Mouse (Mus musculus) R1 (cell line): ENCODE measurements at regions not wholly inside any gene's neighbourhood (a gene's known extent, or its start where the extent isn't known, plus 50 kb on each side); places are given as distances from the start of the nearest gene placed in this dataset.

Experiments
- DNase-seq: peaks from one replicate; pipeline ENCODE4 v3.0.0-alpha.2; 2018; ENCODE audit warnings: low read depth, low spot score

DNA sequence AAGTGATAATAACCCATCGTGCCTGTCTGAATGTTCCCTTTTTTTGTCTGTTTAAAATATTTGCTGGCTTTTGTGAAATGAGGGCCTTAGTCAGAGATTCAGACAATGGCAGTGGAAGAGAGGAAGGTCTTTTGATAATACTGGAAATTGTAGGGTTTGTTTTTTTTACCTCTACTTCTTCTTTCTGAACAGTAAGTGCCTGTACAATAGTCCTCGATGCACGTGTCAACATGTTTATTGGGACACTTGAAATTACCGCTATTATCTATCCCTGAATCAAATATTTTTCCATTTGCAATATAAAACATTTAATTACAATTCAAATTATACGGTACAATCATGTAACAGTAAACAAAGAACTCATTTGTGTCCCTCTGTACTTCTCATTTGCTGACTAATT is 733.5 kb downstream of the Fam19a2 start:
- no peak for DNase-seq

- DNase-seq = no peak
Observed at GRCm38 (mm10) chr10:123998959-123999358, 735.2 kb downstream of the Fam19a2 start.

DNA sequence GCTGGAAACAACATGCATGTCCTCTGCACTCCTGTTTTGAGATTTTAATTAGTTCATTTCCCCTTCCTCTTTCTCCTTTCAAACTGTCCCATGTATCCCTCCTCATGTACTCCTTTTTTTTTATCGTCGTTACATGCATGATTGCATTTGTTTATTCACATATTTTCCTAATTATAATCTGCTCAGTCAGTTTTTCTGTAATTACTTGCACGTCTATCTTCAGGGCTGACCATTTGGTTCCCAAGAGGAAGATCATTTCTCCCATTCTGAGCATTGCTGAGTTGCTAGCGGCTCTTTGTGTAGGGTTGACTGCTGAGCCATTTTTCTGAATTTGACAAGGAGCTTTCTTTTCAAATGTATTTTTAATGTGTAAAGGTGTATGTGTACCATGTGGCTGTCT is 781.2 kb downstream of the Fam19a2 start:
- DNase-seq = no peak

- no peak for DNase-seq
Observed at GRCm38 (mm10) chr10:124045791-124046190, 782.0 kb downstream of the Fam19a2 start.

GRCm38 (mm10) chr10:124082756-124083155 is 819.0 kb downstream of the Fam19a2 start:
- no peak for DNase-seq

- DNase-seq = no peak
Observed at GRCm38 (mm10) chr10:124090547-124090946, 826.8 kb downstream of the Fam19a2 start.

DNA sequence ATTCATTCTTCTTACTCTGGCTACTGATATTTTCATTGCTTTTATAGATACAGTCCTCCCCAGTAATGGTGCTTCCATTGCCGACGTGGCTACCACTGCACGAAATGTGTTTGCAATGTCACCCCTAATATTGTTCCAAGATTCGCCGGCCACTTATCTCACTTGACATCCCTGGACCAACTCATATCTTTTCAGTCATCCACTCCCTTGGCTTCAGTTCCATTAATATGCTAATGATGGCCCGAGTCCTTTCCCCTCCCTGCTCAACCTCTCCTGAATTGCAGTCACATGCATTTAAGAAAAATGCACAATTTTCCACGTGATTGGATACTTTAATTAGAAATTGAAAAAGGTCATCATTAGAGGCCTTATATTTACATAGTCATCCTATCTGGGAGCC is 827.6 kb downstream of the Fam19a2 start:
- DNase-seq = no peak

- no peak for DNase-seq
Observed at GRCm38 (mm10) chr10:124119585-124119984, 855.8 kb downstream of the Fam19a2 start.

- peak; percentile 4 for DNase-seq
Observed at GRCm38 (mm10) chr10:124138456-124138855, 874.7 kb downstream of the Fam19a2 start.

- no peak for DNase-seq
Observed at GRCm38 (mm10) chr10:124142336-124142735, 878.5 kb downstream of the Fam19a2 start.

DNA sequence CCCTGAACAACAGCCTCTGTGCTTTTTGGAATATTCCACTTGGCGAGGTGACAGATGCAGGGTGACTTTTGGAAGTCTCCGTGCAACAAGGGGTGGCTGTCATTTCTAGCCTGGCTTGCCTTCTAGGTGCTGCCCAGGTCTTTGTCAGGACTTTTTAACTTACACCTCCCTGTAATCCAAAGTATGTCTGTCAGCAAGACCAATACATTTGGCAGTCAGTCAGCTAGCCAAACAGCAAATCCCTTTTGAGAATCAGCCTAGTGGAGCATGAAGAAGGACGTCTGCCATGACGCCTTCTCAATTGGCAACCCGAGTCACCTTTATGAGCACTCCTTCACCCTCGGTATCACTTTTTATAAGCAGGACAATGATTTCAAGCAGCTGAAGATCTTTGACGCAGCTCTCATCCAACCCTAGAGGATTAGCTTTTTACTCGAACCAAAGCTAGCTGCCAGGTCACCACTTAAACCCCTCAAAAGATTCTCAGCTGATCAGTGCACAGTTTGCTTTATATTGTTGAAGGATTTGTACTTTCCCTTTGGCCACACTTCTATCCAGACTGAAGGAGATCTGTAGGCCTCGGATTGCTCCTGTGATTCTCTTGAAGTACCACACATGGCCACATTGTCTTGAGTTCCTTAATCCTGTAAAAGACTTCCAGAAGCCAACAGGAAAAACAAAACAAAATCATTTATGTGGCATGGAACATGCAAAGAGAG is 883.1 kb downstream of the Fam19a2 start:
- DNase-seq = no peak

DNA sequence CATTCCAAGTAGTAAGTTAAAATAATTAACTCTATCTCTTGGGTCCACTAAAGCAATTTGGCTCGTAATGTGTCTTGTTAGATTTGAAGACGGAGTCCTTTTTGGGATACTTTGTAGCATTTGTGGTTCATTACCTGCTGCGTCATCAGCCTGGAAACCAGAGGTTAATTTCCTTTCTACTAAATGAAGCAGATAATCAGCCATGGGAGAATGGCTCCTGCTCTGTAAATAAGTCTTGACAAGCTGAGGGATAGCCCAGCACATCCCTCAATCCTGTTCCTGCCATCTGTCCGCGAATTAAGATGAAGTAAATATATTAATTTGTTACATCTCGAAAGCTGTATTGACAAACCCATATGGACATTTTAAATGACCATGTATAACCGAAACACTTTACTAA is 899.6 kb downstream of the Fam19a2 start:
- DNase-seq = no peak

DNA sequence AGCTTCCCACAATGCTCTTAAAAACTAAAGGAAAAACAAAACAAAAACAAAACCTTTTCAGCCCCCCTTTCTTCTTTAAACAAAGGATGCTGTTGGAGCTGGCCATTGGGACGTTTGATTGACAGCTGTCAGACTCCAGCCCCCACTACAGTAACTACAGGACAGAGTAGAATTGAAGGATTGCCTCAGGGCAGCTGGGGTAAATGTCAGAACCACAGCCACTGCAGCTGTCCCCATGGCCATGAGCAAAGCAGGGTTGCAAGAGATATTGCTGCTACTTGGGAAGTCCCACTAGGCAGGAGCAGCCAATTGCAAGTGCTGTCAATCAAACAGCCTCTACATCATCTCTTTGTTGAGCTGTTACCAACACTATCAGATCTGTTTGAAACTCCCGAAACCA is 911.8 kb downstream of the Fam19a2 start:
- DNase-seq = no peak

GRCm38 (mm10) chr10:124208317-124208716 is 944.5 kb downstream of the Fam19a2 start:
- no peak for DNase-seq

DNA sequence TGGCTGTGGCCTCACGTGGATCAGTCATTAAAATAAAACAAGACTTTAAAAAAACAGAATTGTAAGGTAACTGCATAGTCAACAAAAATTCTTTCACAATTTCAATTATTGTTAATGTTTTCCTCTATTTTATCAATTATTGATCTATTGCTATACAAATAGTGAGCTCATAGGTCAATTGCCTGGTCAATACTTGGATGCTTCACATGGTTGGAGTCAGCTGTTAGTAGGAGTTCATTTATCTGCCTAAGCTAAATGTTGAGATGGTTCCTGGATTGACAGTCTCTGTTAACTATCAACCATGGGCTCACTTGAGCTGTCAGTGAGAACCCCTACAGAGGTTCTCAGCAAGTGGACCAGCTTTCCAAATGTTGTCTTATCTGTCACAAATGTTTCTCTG is 955.7 kb downstream of the Fam19a2 start:
- no peak for DNase-seq

- no peak for DNase-seq
Observed at GRCm38 (mm10) chr10:124222068-124222467, 958.3 kb downstream of the Fam19a2 start.

DNA sequence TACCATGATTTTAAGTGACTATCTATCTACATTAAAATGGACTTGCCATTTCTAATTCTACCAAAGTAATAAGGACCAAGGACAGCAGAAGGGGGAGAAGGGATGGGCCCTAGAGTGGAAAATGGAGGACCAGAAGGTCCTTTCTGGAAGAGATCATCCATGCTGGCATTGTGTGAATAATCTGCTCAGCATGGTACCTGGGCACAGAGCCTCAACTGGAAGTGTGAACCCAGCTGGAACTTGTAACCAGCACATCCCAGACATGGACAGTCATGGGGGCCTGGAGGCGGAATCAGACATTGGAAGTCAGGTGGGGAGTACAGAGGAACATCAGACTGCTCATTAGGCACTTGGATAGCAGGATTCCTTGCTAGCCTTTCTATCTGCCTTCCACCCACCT is 963.3 kb downstream of the Fam19a2 start:
- no peak for DNase-seq

DNA sequence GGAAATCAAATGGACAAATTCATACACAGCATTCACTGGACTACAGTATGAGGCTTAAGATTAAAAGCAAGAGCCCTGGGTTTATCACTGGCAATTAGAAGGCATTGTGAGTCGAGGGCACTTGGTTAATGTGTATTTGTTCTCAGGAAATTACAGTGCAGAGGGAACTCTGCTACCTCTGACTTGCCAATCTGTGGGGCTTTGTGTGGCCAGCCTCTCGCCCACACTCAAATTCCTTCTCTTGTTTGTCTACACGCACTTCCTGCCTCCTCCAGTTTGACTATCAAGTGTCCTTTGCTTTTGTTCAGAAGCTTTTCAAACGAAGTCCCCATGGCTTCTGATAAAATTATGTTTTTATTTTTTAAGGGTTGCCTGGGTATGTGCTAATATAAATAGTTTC is 985.6 kb downstream of the Fam19a2 start:
- no peak for DNase-seq

DNA sequence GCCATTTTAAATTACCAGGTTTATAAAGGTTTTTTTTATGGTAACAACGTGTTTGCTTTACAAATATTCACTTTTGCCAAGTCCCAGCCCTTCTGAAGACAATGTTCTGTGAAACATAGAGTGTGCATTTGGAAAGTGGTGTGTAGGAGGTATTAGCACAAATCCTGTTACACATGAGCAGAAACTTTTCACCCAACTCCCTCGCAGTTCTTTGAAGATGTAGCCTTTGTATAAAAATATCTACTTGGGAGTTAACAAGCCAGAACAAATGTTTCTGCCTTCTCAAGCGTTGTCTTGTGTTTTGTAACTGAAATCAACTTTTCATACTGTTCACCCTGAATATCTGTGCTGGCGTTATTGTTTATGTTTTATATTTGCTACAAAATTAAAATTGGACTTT is 986.2 kb downstream of the Fam19a2 start:
- no peak for DNase-seq

DNA sequence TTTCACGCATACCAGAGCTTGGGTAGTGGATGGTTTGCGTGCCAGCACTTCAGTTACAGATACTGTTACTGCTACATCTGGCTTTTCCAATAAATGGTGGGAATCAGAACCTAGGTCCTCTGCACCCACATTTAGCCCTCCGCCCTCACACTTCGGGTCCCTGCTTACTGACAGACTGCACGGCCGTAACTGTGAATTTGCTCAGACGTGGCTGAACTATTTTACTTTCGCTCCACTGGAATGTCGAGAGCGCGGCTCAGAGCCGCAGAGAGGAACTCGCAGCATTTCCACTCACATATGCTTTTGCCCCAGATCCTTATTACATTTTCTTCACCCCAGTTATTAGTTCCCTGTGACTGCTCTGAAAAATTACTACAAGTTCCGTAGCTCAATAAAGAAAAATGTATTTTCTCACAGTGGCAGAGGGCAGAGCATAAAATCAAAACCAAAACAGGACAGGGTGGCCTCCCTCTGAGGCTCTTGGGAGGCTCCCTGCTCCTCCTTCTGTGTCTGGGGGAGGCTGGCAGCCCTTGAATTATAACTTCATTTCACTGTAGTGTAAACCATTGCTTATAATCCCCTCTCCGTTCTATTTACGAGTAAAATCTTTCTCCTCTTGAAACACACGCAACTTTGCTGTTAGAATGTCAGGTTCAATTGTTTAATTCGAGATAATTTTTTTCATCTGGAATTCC is 1024.7 kb downstream of the Fam19a2 start:
- DNase-seq = no peak

GRCm38 (mm10) chr10:124297198-124297677 is 1033.4 kb downstream of the Fam19a2 start:
- DNase-seq = no peak

DNA sequence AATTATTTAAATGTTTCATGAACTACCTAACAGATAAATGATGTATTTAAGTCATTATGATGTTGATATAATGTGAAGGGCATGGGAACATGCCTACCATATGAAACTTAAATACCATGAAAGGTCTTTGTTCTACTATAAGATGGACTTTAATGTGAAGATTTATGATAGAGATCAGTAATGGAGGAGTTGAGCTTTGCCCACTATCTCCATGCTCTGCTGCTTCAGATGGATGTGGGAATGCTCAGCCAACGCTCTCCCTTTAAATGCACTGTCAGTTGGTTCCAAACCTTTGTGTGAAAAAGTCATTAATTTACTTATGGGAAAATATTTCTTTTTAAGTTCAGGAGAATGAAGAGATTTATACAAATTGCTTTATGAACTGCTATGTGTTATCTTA is 1040.9 kb downstream of the Fam19a2 start:
- DNase-seq = no peak

DNA sequence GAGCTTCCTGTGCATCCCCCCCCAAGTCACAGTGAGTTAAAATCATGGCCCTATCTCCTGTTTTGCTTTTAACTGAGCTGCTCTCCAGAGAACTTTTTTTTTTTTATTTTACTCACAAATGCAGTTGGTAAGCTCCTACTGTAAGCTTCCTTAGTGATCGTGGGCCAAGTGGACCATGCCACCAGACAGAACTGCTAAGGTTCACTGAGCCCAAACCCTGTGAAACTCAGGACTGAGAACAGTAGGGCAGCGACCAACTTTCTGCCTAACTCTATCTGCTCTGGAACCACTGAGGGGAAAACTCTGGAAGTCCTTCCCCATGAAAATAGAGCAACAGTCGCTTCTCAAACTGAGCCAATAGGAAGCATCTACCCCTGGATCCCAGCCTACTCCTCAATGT is 1041.8 kb downstream of the Fam19a2 start:
- DNase-seq = no peak
